Mouse (Mus musculus) stomach, postnatal 0 days (tissue): ENCODE data around the gene Ccdc105. TPM values are rescaled to one million over a fixed set of nuclear protein-coding genes. Genes with fewer than 3 reads are reported as not detected.

ENCODE experiments used
- ATAC-seq: fragments of 200-750 bp; cut with Nextera tagmentation; 2 replicates; pipeline ENCODE4 v1.8.0; 2017; ENCODE audit not compliant: low FRiP score, low TSS enrichment
- DNase-seq: peaks from one replicate; pipeline ENCODE4 v3.0.0-alpha.2; 2016; ENCODE audit warnings: low spot score
- H3K27ac ChIP-seq: fragments of 300-500 bp; sonication (generic); replicated peaks from 2 replicates; pipeline ENCODE4 v1.5.1; 2014; ENCODE audit warnings: mild to moderate bottlenecking, control low read depth
- H3K27me3 ChIP-seq: fragments of 300-500 bp; sonication (generic); 2 replicates; pipeline ENCODE4 v1.6.1; 2014; ENCODE audit warnings: low read length; ENCODE audit not compliant: control insufficient read depth, insufficient read depth
- H3K36me3 ChIP-seq: fragments of 300-500 bp; sonication (generic); 2 replicates; pipeline ENCODE4 v1.6.1; 2014; ENCODE audit warnings: low read length, mixed read lengths; ENCODE audit not compliant: control insufficient read depth, insufficient read depth
- H3K4me1 ChIP-seq: fragments of 300-500 bp; sonication (generic); replicated peaks from 2 replicates; pipeline ENCODE4 v1.6.1; 2014; ENCODE audit warnings: antibody characterized with exemption; ENCODE audit not compliant: control insufficient read depth, insufficient read depth
- H3K4me2 ChIP-seq: fragments of 300-500 bp; sonication (generic); replicated peaks from 2 replicates; pipeline ENCODE4 v1.6.1; 2014; ENCODE audit warnings: low read depth, mild to moderate bottlenecking, control low read depth, moderate library complexity
- H3K4me3 ChIP-seq: fragments of 300-500 bp; sonication (generic); 2 replicates; pipeline ENCODE4 v1.5.1; 2014; ENCODE audit warnings: low read depth, low read length, control low read depth
- H3K9ac ChIP-seq: fragments of 300-500 bp; sonication (generic); 2 replicates; pipeline ENCODE4 v1.6.1; 2014; ENCODE audit warnings: mild to moderate bottlenecking, low read length, control low read depth, mixed read lengths
- H3K9me3 ChIP-seq: fragments of 300-500 bp; sonication (generic); 2 replicates; pipeline ENCODE4 v1.6.1; 2016; ENCODE audit warnings: low read length; ENCODE audit not compliant: control insufficient read depth
- CTCF ChIP-seq: IDR thresholded peaks from 2 replicates; pipeline ENCODE4 v1.5.1; 2016; ENCODE audit warnings: antibody characterized with exemption, low read depth, mild to moderate bottlenecking, moderate library complexity
- EP300 ChIP-seq: optimal IDR thresholded peaks from 2 replicates; pipeline ENCODE3; 2016; ENCODE audit warnings: antibody characterized with exemption
- WGBS: fragments of 180-500 bp; shearing (Covaris S2); extraction: QIAGEN DNeasy Blood & Tissue Kit; methylation state at CpG from one replicate; pipeline ENCODE4 v1.1.7; 2014; 5-methylcytosine and 5-hydroxymethylcytosine counted together
- polyA plus RNA-seq: library from polyadenylated mRNA; unstranded; fragments of >200 nt; fragmentation: Nextera tagmentation; extraction: Ambion mirVana; gene quantifications from 2 replicates; pipeline ENCODE4 v1.2.1, GENCODE M21; 2015

The Ccdc105 gene
- polyA plus RNA-seq = 0.07 TPM in 1 of 2 replicates, not detected in the other

- no peak for TF ChIP-seq CTCF
- no peak for TF ChIP-seq EP300
- peak within 1 kb of the TSS; percentile 65 for H3K9ac ChIP-seq
- H3K4me3 ChIP-seq = peak within 1 kb of the TSS; percentile 49
- 0 out of 2 replicates have a peak within 1 kb of the TSS, but pooled peaks have one; percentile 13 for H3K27ac ChIP-seq
- H3K4me2 ChIP-seq = peak within 1 kb of the TSS; percentile 82
- peak; percentile 55 for DNase-seq
- peak; percentile 83 for ATAC-seq
- H3K27me3 ChIP-seq = no peaks in the 10 kb centered on the region
- H3K36me3 ChIP-seq = no peaks in the 10 kb centered on the region
- WGBS = 2% methylated on average over 56 of the region's 61 CpGs
- no peaks in the 10 kb centered on the region for H3K9me3 ChIP-seq
- peaks cover 4% of the 10 kb centered on the region; the same call in 1 of the 2 replicates for H3K4me1 ChIP-seq
Measured at GRCm38 (mm10) chr10:78752452-78753191, at the start of gene Ccdc105. Ccdc105 (minus strand) TSS chr10:78753065.

- ATAC-seq = no peak
- Histone ChIP-seq H3K4me2 (no peak overlapping the region), H3K4me3 (no peak overlapping the region), H3K4me1 (no peaks in the 10 kb centered on the region), H3K27ac (no peak overlapping the region), H3K9me3 (no peaks in the 10 kb centered on the region), H3K27me3 (no peaks in the 10 kb centered on the region), H3K36me3 (no peaks in the 10 kb centered on the region), H3K9ac (no peak overlapping the region)
- TF ChIP-seq EP300 = no peak
- no peak for TF ChIP-seq CTCF
- DNase-seq = no peak
- WGBS = 78% methylated on average over 2 of the region's 2 CpGs
Measured at GRCm38 (mm10) chr10:78801449-78801848, 48.6 kb upstream of the Ccdc105 start.

DNA sequence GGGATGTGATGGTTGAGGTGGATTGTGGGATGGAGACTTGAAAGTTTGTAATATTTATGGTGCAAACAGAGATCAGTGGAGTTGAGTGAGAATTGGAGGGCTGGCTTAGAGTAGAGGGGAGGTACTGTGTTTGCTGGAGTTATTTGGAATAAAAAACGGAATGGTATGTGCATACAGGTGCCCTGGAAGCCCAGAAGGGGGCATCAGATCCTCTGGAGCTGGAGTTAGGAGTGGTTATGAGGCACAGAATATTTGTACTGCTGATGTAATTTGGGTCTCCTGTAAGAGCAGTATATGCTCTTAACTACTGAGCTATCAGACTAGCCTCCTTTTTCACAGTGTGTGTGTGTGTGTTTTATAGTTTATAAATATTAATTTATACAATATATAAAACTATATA, 37.7 kb upstream of the Ccdc105 start:
- H3K9me3 ChIP-seq = no peaks in the 10 kb centered on the region
- H3K27ac ChIP-seq = no peak overlapping the region
- H3K27me3 ChIP-seq = no peaks in the 10 kb centered on the region
- no peak overlapping the region for H3K9ac ChIP-seq
- no peak for TF ChIP-seq EP300
- TF ChIP-seq CTCF = peak; percentile 44
- ATAC-seq = no peak
- 19% methylated on average over 1 of the region's 1 CpGs for WGBS
- H3K4me1 ChIP-seq = no peaks in the 10 kb centered on the region
- H3K4me2 ChIP-seq = no peak overlapping the region
- H3K36me3 ChIP-seq = no peaks in the 10 kb centered on the region
- no peak for DNase-seq
- H3K4me3 ChIP-seq = no peak overlapping the region

- Histone ChIP-seq H3K27ac (no peak overlapping the region), H3K36me3 (no peaks in the 10 kb centered on the region), H3K4me2 (peak overlapping the region; percentile 61), H3K4me3 (peak overlapping the region; percentile 39), H3K4me1 (no peaks in the 10 kb centered on the region), H3K9ac (peak overlapping the region; percentile 61), H3K9me3 (no peaks in the 10 kb centered on the region), H3K27me3 (no peaks in the 10 kb centered on the region)
- ATAC-seq (peak; percentile 90; the same call in 1 of the 2 replicates), DNase-seq (peak; percentile 53)
- 2% methylated on average over 22 of the region's 22 CpGs for whole genome bisulfite sequencing
- TF ChIP-seq EP300 (no peak), CTCF (peak; percentile 27; the same call in 1 of the 2 replicates)
Measured at GRCm38 (mm10) chr10:78787566-78788087, 34.8 kb upstream of the Ccdc105 start.

DNA sequence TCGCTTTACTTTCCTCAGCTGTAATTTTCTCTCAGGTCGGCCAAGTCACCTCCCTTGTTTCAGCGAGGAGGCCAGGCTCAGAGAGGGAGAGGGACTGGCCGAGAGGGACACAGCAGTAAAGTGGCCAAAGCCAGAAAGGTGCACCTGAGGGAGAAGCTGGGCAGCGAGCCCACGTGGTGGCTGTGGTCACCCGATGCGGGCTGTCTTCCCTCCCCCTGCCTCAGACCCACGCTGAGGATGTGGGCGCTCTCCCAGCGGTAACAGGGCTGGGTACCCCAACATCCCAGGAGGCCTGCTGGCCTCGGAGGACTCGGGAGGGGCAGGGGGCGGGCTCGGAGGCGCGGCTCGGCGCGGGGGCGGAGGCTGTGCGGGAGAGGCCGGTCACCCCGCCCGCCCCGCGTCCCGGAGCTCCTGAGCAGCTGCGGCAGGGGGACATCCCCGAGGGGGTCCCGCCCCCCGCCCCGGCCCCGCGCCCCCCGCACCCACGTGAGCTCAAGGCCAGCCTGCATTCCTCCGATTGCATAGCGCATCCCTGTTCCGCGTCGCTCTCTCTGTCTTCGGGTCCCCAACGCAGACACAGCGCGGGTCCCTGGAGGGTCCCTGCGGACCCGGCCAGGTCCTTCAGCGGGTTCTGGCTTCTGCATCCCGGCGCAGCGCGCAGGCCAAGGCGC, 27.3 kb upstream of the Ccdc105 start, which contains the start of gene Slc1a6:
Gene Slc1a6 (plus strand): TSS at position 516 of the 671 bp plus-strand sequence.
- Histone ChIP-seq H3K9me3 (no peaks in the 10 kb centered on the region), H3K27ac (no peak within 1 kb of the TSS), H3K4me2 (peak within 1 kb of the TSS; percentile 92), H3K4me3 (peak within 1 kb of the TSS; percentile 59), H3K27me3 (no peaks in the 10 kb centered on the region), H3K36me3 (no peaks in the 10 kb centered on the region), H3K9ac (peak within 1 kb of the TSS; percentile 64), H3K4me1 (no peaks in the 10 kb centered on the region)
- DNase-seq (peak; percentile 51), ATAC-seq (peak; percentile 49; the same call in 1 of the 2 replicates)
- no peak for TF ChIP-seq CTCF
- no peak for TF ChIP-seq EP300
- WGBS = under 1% methylated on average over 40 of the region's 54 CpGs
